Mouse (Mus musculus) hindbrain, embryonic 13.5 days (tissue): ENCODE measurements around the gene Nomo1. TPM values are rescaled to one million over a fixed set of nuclear protein-coding genes. Genes with fewer than 3 reads are reported as not detected.

Experiments
- ATAC-seq: fragments of 200-750 bp; cut with Nextera tagmentation; 2 replicates; pipeline ENCODE4 v1.8.0; 2017; ENCODE audit warnings: moderate TSS enrichment; ENCODE audit not compliant: low FRiP score
- H3K27ac ChIP-seq: fragments of 300-500 bp; sonication (generic); 2 replicates; pipeline ENCODE4 v1.5.1; 2015; ENCODE audit warnings: inconsistent platforms, mild to moderate bottlenecking, moderate library complexity
- H3K27me3 ChIP-seq: fragments of 300-500 bp; sonication (generic); 2 replicates; pipeline ENCODE4 v1.6.1; 2015; ENCODE audit warnings: mild to moderate bottlenecking, inconsistent platforms
- H3K36me3 ChIP-seq: fragments of 300-500 bp; sonication (generic); 2 replicates; pipeline ENCODE4 v1.6.1; 2015; ENCODE audit warnings: mild to moderate bottlenecking, inconsistent platforms
- H3K4me1 ChIP-seq: fragments of 300-500 bp; sonication (generic); replicated peaks from 2 replicates; pipeline ENCODE4 v1.6.1; 2015; ENCODE audit warnings: inconsistent platforms
- H3K4me2 ChIP-seq: fragments of 300-500 bp; sonication (generic); 2 replicates; pipeline ENCODE4 v1.6.1; 2015; ENCODE audit warnings: inconsistent platforms, mild to moderate bottlenecking, moderate library complexity
- H3K4me3 ChIP-seq: fragments of 300-500 bp; sonication (generic); 2 replicates; pipeline ENCODE4 v1.5.1; 2015; ENCODE audit warnings: mild to moderate bottlenecking, inconsistent platforms
- H3K9ac ChIP-seq: fragments of 300-500 bp; sonication (generic); 2 replicates; pipeline ENCODE4 v1.6.1; 2015; ENCODE audit warnings: mild to moderate bottlenecking, inconsistent platforms
- H3K9me3 ChIP-seq: fragments of 300-500 bp; sonication (generic); 2 replicates; pipeline ENCODE4 v1.6.1; 2016; ENCODE audit warnings: inconsistent platforms
- WGBS: fragments of 180-500 bp; shearing (Covaris S2); methylation state at CpG from one replicate; pipeline ENCODE4 v1.1.7; 2015; 5-methylcytosine and 5-hydroxymethylcytosine counted together
- polyA plus RNA-seq: library from polyadenylated mRNA; unstranded; fragments of >200 nt; fragmentation: Nextera tagmentation; extraction: Ambion mirVana; gene quantifications from 2 replicates; pipeline ENCODE4 v1.2.1, GENCODE M21; 2015

Gene Nomo1
- polyA plus RNA-seq, 1 experiment from 2014 or later: 37.2 TPM

- no peak overlapping the region for H3K9ac ChIP-seq
- H3K4me2 ChIP-seq: no peak overlapping the region
- 0 out of 2 replicates have a peak, but pooled peaks cover 9% of the 10 kb centered on the region for H3K27me3 ChIP-seq
- H3K4me3 ChIP-seq: no peak overlapping the region
- H3K36me3 ChIP-seq: no peaks in the 10 kb centered on the region
- no peaks in the 10 kb centered on the region for H3K9me3 ChIP-seq
- H3K4me1 ChIP-seq: peaks cover 64% of the 10 kb centered on the region
- no peak overlapping the region for H3K27ac ChIP-seq
- WGBS: 16% methylated on average over 3 of the region's 3 CpGs
- ATAC-seq: no peak
Measured at GRCm38 (mm10) chr7:46131266-46131665, 97.8 kb downstream of the Nomo1 start.

- H3K27ac ChIP-seq: peak overlapping the region; percentile 30; the same call in 1 of the 2 replicates
- peaks cover 62% of the 10 kb centered on the region for H3K4me1 ChIP-seq
Measured at GRCm38 (mm10) chr7:46131806-46132205, 98.3 kb downstream of the Nomo1 start.

GRCm38 (mm10) chr7:46132229-46132628 lies 98.7 kb downstream of the Nomo1 start:
- WGBS: 89% methylated on average over 12 of the region's 12 CpGs

More at GRCm38 (mm10) chr7:46131806-46132205, 98.3 kb downstream of the Nomo1 start:
- Histone ChIP-seq H3K4me2 (no peak overlapping the region), H3K9ac (no peak overlapping the region), H3K36me3 (no peaks in the 10 kb centered on the region), H3K27me3 (0 out of 2 replicates have a peak, but pooled peaks cover 9% of the 10 kb centered on the region), H3K4me3 (no peak overlapping the region), H3K9me3 (no peaks in the 10 kb centered on the region)
- ATAC-seq: no peak
- WGBS: 68% methylated on average over 8 of the region's 8 CpGs

More at GRCm38 (mm10) chr7:46132229-46132628, 98.7 kb downstream of the Nomo1 start:
- Histone ChIP-seq H3K27ac (peak overlapping the region; percentile 30; the same call in 1 of the 2 replicates), H3K4me2 (no peak overlapping the region), H3K9me3 (no peaks in the 10 kb centered on the region), H3K9ac (no peak overlapping the region), H3K4me3 (no peak overlapping the region), H3K4me1 (peaks cover 57% of the 10 kb centered on the region), H3K36me3 (no peaks in the 10 kb centered on the region), H3K27me3 (0 out of 2 replicates have a peak, but pooled peaks cover 9% of the 10 kb centered on the region)
- ATAC-seq: no peak

Other genes with a start within 250 kb of the Nomo1 start
- gene Lmtk3, start 250.0 kb upstream of the Nomo1 start, polyA plus RNA-seq: 21.1 and 22.8 TPM in 2 replicates
- gene Sult2b1, start 249.0 kb upstream of the Nomo1 start, polyA plus RNA-seq: 5.2 and 5.3 TPM in 2 replicates
- 327 and 333 TPM in 2 replicates for gene Cyth2, start 219.1 kb upstream of the Nomo1 start, polyA plus RNA-seq
- gene Kcnj14, start 208.9 kb upstream of the Nomo1 start, polyA plus RNA-seq: 0.50 and 0.81 TPM in 2 replicates
- 37.5 and 40.3 TPM in 2 replicates for gene Grwd1, start 202.8 kb upstream of the Nomo1 start, polyA plus RNA-seq
- gene Kdelr1, start 160.9 kb upstream of the Nomo1 start, polyA plus RNA-seq: 40.6 and 45.7 TPM in 2 replicates
- gene Grin2d, start 155.3 kb upstream of the Nomo1 start, polyA plus RNA-seq: 1.5 and 1.6 TPM in 2 replicates
- 0.17 and 0.36 TPM in 2 replicates for gene Syngr4, start 137.0 kb upstream of the Nomo1 start, polyA plus RNA-seq
- 6.2 and 6.6 TPM in 2 replicates for gene Tmem143, start 136.8 kb upstream of the Nomo1 start, polyA plus RNA-seq
- 33.7 and 45.9 TPM in 2 replicates for gene Emp3, start 112.3 kb upstream of the Nomo1 start, polyA plus RNA-seq
- 4.9 and 7.6 TPM in 2 replicates for gene Ccdc114, start 109.6 kb upstream of the Nomo1 start, polyA plus RNA-seq
- gene Abcc6, start 3.4 kb upstream of the Nomo1 start, polyA plus RNA-seq: 0.23 and 0.40 TPM in 2 replicates
- gene Kcnj11, start 67.1 kb downstream of the Nomo1 start, polyA plus RNA-seq: 0.88 and 1.6 TPM in 2 replicates
- 6.2 and 7.1 TPM in 2 replicates for gene Abcc8, start 146.3 kb downstream of the Nomo1 start, polyA plus RNA-seq
- gene Ush1c, start 204.8 kb downstream of the Nomo1 start, polyA plus RNA-seq: 1.7 and 2.4 TPM in 2 replicates
- gene Otog, start 207.3 kb downstream of the Nomo1 start, polyA plus RNA-seq: 0.19 and 0.34 TPM in 2 replicates